Mouse (Mus musculus) lung, embryonic 14.5 days (tissue): ENCODE data around the gene Gm4792. TPM values are rescaled to one million over a fixed set of nuclear protein-coding genes. Genes with fewer than 3 reads are reported as not detected.

Source experiments
- ATAC-seq: fragments of 200-750 bp; cut with Nextera tagmentation; 2 replicates; pipeline ENCODE4 v1.8.0; 2017; ENCODE audit warnings: mild to moderate bottlenecking, moderate TSS enrichment, moderate library complexity; ENCODE audit not compliant: insufficient read depth
- DNase-seq: peaks from one replicate; pipeline ENCODE4 v3.0.0-alpha.2; 2015
- H3K27ac ChIP-seq: fragments of 300-500 bp; sonication (generic); 2 replicates; pipeline ENCODE4 v1.5.1; 2014; ENCODE audit warnings: low read depth, mild to moderate bottlenecking, moderate library complexity
- H3K27me3 ChIP-seq: fragments of 300-500 bp; sonication (generic); 2 replicates; pipeline ENCODE4 v1.6.1; 2014; ENCODE audit warnings: low read length, control low read depth; ENCODE audit not compliant: insufficient read depth
- H3K36me3 ChIP-seq: fragments of 300-500 bp; sonication (generic); 2 replicates; pipeline ENCODE4 v1.6.1; 2014; ENCODE audit warnings: control low read depth; ENCODE audit not compliant: insufficient read depth
- H3K4me1 ChIP-seq: fragments of 300-500 bp; sonication (generic); 2 replicates; pipeline ENCODE4 v1.6.1; 2014; ENCODE audit warnings: antibody characterized with exemption, control low read depth; ENCODE audit not compliant: insufficient read depth
- H3K4me2 ChIP-seq: fragments of 300-500 bp; sonication (generic); 2 replicates; pipeline ENCODE4 v1.6.1; 2014; ENCODE audit warnings: mild to moderate bottlenecking
- H3K4me3 ChIP-seq: fragments of 300-500 bp; sonication (generic); 2 replicates; pipeline ENCODE4 v1.5.1; 2014; ENCODE audit warnings: low read depth, low read length
- H3K9ac ChIP-seq: fragments of 300-500 bp; sonication (generic); 2 replicates; pipeline ENCODE4 v1.6.1; 2014
- H3K9me3 ChIP-seq: fragments of 300-500 bp; sonication (generic); 2 replicates; pipeline ENCODE4 v1.6.1; 2016; ENCODE audit warnings: low read depth, low read length, control low read depth
- CTCF ChIP-seq: IDR thresholded peaks from 2 replicates; pipeline ENCODE4 v1.5.1; 2016; ENCODE audit warnings: antibody characterized with exemption, low read depth
- WGBS: fragments of 180-500 bp; shearing (Covaris S2); extraction: QIAGEN DNeasy Blood & Tissue Kit; methylation state at CpG from one replicate; pipeline ENCODE4 v1.1.7; 2014; 5-methylcytosine and 5-hydroxymethylcytosine counted together
- polyA plus RNA-seq: library from polyadenylated mRNA; unstranded; fragments of >200 nt; fragmentation: Nextera tagmentation; extraction: Ambion mirVana; gene quantifications from 2 replicates; pipeline ENCODE4 v1.2.1, GENCODE M21; 2014

The Gm4792 gene
- polyA plus RNA-seq, 1 experiment from 2014 or later, result not detected

DNA sequence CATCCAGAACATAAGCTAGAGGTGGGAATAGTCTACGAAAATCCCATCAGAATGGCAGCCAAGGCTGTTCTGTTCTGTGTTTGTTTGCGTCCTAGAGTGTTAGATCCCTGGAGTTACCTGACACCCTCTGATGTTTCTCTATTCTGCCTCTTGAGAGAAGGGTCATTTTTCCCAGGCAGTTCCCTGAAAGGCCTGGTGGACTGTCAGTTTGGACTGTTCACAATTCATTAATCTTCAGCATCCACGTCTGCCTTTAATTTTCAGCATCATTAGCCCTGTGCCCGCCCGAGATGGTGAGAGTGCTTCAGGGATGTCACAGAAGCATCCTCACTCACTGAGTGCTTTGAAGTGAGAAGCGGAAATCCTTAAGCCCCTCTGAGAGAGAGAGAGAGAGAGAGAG lies 42.8 kb downstream of the Gm4792 start:
- TF ChIP-seq CTCF, result no peak
- H3K27me3 ChIP-seq, result no peaks in the 10 kb centered on the region
- no peaks in the 10 kb centered on the region for H3K36me3 ChIP-seq
- H3K4me2 ChIP-seq, result no peak overlapping the region
- DNase-seq (no peak), ATAC-seq (no peak)
- no peaks in the 10 kb centered on the region for H3K9me3 ChIP-seq
- H3K4me3 ChIP-seq, result no peak overlapping the region
- no peaks in the 10 kb centered on the region for H3K4me1 ChIP-seq
- 28% methylated on average over 6 of the region's 6 CpGs for WGBS
- H3K9ac ChIP-seq, result no peak overlapping the region
- no peak overlapping the region for H3K27ac ChIP-seq

GRCm38 (mm10) chr10:94254766-94255165 lies 43.7 kb downstream of the Gm4792 start:
- Histone ChIP-seq H3K27me3 (no peaks in the 10 kb centered on the region), H3K36me3 (no peaks in the 10 kb centered on the region)
- WGBS, result 34% methylated on average over 3 of the region's 3 CpGs

GRCm38 (mm10) chr10:94253260-94253807 lies 45.2 kb downstream of the Gm4792 start:
- H3K9ac ChIP-seq, result no peak overlapping the region
- TF ChIP-seq CTCF, result no peak
- H3K9me3 ChIP-seq, result no peaks in the 10 kb centered on the region
- H3K27ac ChIP-seq, result no peak overlapping the region
- ATAC-seq, result no peak
- 45% methylated on average over 17 of the region's 17 CpGs for WGBS
- no peak overlapping the region for H3K4me2 ChIP-seq
- peaks cover 9% of the 10 kb centered on the region; the same call in 1 of the 2 replicates for H3K4me1 ChIP-seq
- no peaks in the 10 kb centered on the region for H3K36me3 ChIP-seq
- H3K27me3 ChIP-seq, result no peaks in the 10 kb centered on the region
- H3K4me3 ChIP-seq, result no peak overlapping the region
- peak; percentile 30 for DNase-seq

More at GRCm38 (mm10) chr10:94254766-94255165, 43.7 kb downstream of the Gm4792 start:
- no peak for DNase-seq
- ATAC-seq, result no peak
- H3K27ac ChIP-seq, result no peak overlapping the region
- no peak for TF ChIP-seq CTCF
- H3K9ac ChIP-seq, result no peak overlapping the region
- H3K4me2 ChIP-seq, result no peak overlapping the region
- peaks cover 5% of the 10 kb centered on the region; the same call in 1 of the 2 replicates for H3K4me1 ChIP-seq
- no peak overlapping the region for H3K4me3 ChIP-seq
- H3K9me3 ChIP-seq, result no peaks in the 10 kb centered on the region

DNA sequence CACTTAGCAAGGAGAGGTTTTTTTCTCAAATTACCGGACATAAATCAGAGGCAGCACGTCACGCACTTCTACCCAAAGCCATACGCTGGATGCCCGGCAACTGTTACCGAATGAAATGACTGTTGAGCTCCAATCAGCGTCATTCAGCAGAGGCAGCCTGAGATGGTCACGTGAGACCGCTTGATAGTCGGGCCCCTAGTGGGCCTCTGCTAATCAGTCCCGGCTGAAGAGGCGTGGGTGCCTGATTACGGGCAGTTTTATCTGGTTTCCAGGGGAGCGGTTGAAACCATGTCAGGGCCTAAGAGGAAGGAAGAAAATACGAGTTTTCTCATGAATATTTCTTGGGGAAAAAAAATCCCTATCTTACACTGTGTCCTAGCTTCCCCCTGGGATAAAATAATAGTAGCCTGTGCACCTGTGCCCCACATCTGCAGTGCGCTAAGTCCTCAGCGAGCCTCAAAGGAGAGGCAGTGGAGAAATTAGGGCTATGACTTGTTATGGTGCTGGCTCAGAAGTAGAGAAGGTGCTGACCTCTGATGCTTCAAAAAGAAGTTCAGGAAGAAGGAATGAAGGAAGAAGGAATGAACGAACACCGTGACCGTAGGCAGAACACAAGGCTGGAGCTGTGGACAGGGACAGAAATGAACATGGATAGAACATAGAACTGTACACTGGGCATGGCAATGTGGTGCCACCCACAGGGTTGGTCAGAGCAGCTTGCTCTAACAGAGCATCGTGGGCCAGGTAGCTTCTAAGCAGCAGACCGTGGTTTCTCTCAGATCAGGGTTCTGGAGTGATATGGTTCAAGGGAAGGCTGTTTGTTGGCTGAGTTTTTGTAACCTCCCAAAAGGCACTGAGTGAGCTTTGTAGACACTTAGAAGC lies 48.7 kb downstream of the Gm4792 start:
- no peak for TF ChIP-seq CTCF
- H3K27ac ChIP-seq, result no peak overlapping the region

GRCm38 (mm10) chr10:94247748-94248349 lies 50.7 kb downstream of the Gm4792 start:
- DNase-seq (no peak), ATAC-seq (no peak)
- H3K36me3 ChIP-seq, result no peaks in the 10 kb centered on the region
- H3K27me3 ChIP-seq, result no peaks in the 10 kb centered on the region
- no peak overlapping the region for H3K27ac ChIP-seq
- H3K9me3 ChIP-seq, result no peaks in the 10 kb centered on the region
- H3K4me3 ChIP-seq, result no peak overlapping the region
- TF ChIP-seq CTCF, result no peak
- H3K4me1 ChIP-seq, result peaks cover 9% of the 10 kb centered on the region; the same call in 1 of the 2 replicates
- no peak overlapping the region for H3K4me2 ChIP-seq
- no peak overlapping the region for H3K9ac ChIP-seq
- WGBS, result 60% methylated on average over 7 of the region's 7 CpGs

More for the DNA sequence above, 48.7 kb downstream of the Gm4792 start:
- Histone ChIP-seq H3K4me2 (peak overlapping the region; percentile 23), H3K9ac (no peak overlapping the region), H3K9me3 (no peaks in the 10 kb centered on the region), H3K27me3 (no peaks in the 10 kb centered on the region), H3K4me3 (no peak overlapping the region), H3K36me3 (no peaks in the 10 kb centered on the region), H3K4me1 (peaks cover 9% of the 10 kb centered on the region; the same call in 1 of the 2 replicates)
- ATAC-seq, result peak; percentile 83
- peak; percentile 53 for DNase-seq
- 31% methylated on average over 22 of the region's 22 CpGs for WGBS

Other genes starting within 250 kb of the Gm4792 start
- 9.5 and 10.2 TPM in 2 replicates for gene Nr2c1, start 150.7 kb downstream of the Gm4792 start, polyA plus RNA-seq
- 420 and 423 TPM in 2 replicates for gene Ndufa12, start 100.0 kb downstream of the Gm4792 start, polyA plus RNA-seq
- gene Tmcc3, start 13.2 kb upstream of the Gm4792 start, polyA plus RNA-seq, result 5.3 and 5.4 TPM in 2 replicates